Mouse (Mus musculus) ES-Bruce4 (cell line): ENCODE data around the gene Cdh13. TPM values are rescaled to one million over a fixed set of nuclear protein-coding genes. Genes with fewer than 3 reads are reported as not detected.
"Not testable (repeated sequence)": the region's sequence is repeated elsewhere in the genome, so short reads cannot be mapped to it uniquely, and the experiment has no call there.

Experiments
- H3K27ac ChIP-seq: 2 replicates; pipeline ENCODE4 v1.5.1; 2012; ENCODE audit warnings: low read length, inconsistent platforms; ENCODE audit not compliant: insufficient read depth
- H3K27me3 ChIP-seq: 2 replicates; pipeline ENCODE4 v1.6.1; 2012; ENCODE audit warnings: mild to moderate bottlenecking, low read length, inconsistent platforms; ENCODE audit not compliant: control insufficient read depth, poor library complexity, insufficient read depth, severe bottlenecking
- H3K36me3 ChIP-seq: 2 replicates; pipeline ENCODE4 v1.6.1; 2012; ENCODE audit warnings: inconsistent platforms, mild to moderate bottlenecking, low read length, moderate library complexity; ENCODE audit not compliant: control insufficient read depth, poor library complexity, insufficient read depth, severe bottlenecking
- H3K4me1 ChIP-seq: one replicate; pipeline ENCODE4 v1.8.1; 2011; ENCODE audit warnings: low read length; ENCODE audit not compliant: control insufficient read depth, insufficient read depth
- H3K4me3 ChIP-seq: 2 replicates; pipeline ENCODE4 v1.5.1; 2011; ENCODE audit warnings: low read depth, mild to moderate bottlenecking, low read length
- H3K9ac ChIP-seq: 2 replicates; pipeline ENCODE4 v1.6.1; 2012; ENCODE audit warnings: low read depth, mild to moderate bottlenecking, inconsistent platforms; ENCODE audit not compliant: poor library complexity, severe bottlenecking
- H3K9me3 ChIP-seq: replicated peaks from 2 replicates; pipeline ENCODE4 v1.6.1; 2012; ENCODE audit warnings: mild to moderate bottlenecking, low read length, inconsistent platforms; ENCODE audit not compliant: control insufficient read depth, poor library complexity, insufficient read depth, severe bottlenecking
- CTCF ChIP-seq: IDR thresholded peaks from one replicate; pipeline ENCODE4 v1.8.1; 2011; ENCODE audit warnings: low read depth, low read length
- EP300 ChIP-seq: IDR thresholded peaks from 2 replicates; pipeline ENCODE4 v1.6.1; 2011; ENCODE audit warnings: low read depth, low read length; ENCODE audit not compliant: insufficient read depth
- POLR2A ChIP-seq: IDR thresholded peaks from one replicate; pipeline ENCODE4 v1.8.1; 2011; ENCODE audit warnings: low read length; ENCODE audit not compliant: insufficient read depth
- polyA plus RNA-seq: library from polyadenylated mRNA; stranded (reverse); fragments of >200 nt; gene quantifications from 2 replicates; pipeline ENCODE4 v1.2.4, GENCODE M21; 2011; ENCODE audit warnings: low read depth; ENCODE audit not compliant: missing spikeins, insufficient read depth, insufficient read length

Cdh13 gene
- polyA plus RNA-seq, 1 experiment: 2.0 TPM

DNA sequence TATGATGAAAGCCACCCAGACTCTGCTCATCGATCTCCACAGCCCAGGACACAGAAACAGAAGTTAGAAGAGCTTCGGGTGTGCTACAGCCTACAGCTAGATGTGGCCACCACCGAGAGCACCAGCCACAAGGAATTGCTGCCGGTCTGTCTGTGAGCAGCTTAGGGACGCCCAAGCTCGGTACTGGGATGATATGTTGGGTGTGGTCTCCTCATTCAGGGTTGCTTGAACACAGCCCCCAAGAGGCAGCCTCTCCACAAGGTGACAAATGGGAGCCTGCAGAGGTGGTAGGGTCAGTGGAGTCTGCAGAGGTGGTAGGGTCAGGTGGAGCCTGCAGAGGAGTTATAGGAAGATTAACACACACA is 1070.1 kb downstream of the Cdh13 start:
- H3K4me1 ChIP-seq: no peaks in the 10 kb centered on the region
- no peak overlapping the region for H3K27ac ChIP-seq
- no peaks in the 10 kb centered on the region for H3K9me3 ChIP-seq
- H3K27me3 ChIP-seq: no peaks in the 10 kb centered on the region
- H3K4me3 ChIP-seq: no peak overlapping the region
- H3K36me3 ChIP-seq: peaks cover 8% of the 10 kb centered on the region
- TF ChIP-seq EP300 (no peak), CTCF (no peak), POLR2A (no peak)
- H3K9ac ChIP-seq: no peak overlapping the region

DNA sequence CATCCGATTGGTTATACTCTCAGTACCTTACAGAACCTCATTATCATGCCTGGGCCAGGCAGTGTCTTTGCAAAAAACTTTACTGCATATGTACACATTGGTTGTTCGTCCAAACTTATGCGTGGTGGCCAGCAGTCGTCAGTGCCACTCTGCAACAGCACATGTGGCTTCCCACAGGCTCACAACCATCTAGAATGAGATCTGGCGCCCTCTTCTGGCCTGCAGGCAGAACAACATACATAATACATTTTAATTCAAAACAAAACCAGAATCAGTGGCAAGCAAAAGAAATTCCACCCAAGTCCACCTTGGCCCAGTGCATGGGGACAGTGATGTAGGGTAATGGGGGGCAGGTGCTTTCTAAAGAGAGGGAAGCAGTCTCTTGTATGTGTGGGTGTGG is 1073.1 kb downstream of the Cdh13 start:
- not testable (repeated sequence) for H3K27ac ChIP-seq, H3K4me3 ChIP-seq, H3K4me1 ChIP-seq, H3K9me3 ChIP-seq, H3K27me3 ChIP-seq, H3K36me3 ChIP-seq, H3K9ac ChIP-seq
- peak; percentile 52 for TF ChIP-seq CTCF

DNA sequence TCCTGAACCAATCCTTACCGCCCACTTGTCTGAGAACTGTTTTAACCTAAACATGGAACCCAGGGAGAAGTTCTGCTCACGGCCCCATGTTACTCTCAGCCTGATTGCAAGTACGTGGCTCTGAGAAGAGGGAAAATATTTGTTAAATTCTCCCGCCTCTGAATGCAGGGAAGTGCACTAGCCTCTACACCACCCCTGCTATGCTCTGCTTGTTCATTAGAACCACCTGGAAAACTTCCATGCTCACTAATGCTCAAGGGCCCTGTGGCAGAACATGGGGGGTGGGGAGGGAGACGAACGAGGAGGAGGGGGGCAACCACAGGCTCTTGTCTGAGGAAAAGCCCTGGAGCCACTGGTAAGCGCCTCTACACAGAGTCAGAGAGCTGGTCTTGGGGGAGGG is 1074.6 kb downstream of the Cdh13 start:
- no peak for TF ChIP-seq POLR2A
- TF ChIP-seq EP300: no peak
- TF ChIP-seq CTCF: no peak
- no peaks in the 10 kb centered on the region for H3K9me3 ChIP-seq
- no peaks in the 10 kb centered on the region for H3K36me3 ChIP-seq
- no peaks in the 10 kb centered on the region for H3K4me1 ChIP-seq
- no peak overlapping the region for H3K27ac ChIP-seq
- H3K9ac ChIP-seq: no peak overlapping the region
- H3K27me3 ChIP-seq: no peaks in the 10 kb centered on the region
- no peak overlapping the region for H3K4me3 ChIP-seq

DNA sequence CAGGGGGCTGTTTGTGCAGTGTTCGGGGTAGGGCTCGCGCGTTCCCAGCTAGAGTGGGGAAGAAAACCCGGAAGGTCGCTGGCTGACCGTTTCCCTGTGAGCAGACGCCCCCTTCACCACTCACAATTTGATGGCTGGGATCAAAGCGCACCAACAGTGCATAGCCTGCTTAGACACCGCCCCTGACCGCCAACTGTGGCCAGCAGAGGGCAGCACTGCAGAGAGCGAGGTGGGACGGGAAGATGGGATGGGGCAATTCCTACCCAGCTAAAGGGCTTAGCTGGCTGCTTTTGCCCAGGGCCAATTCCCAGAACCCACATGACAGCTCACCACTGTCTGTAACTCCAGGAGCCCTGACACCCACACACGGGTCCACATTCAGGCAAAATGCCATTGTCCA is 1075.3 kb downstream of the Cdh13 start:
- no peak overlapping the region for H3K9ac ChIP-seq
- no peaks in the 10 kb centered on the region for H3K27me3 ChIP-seq
- no peak overlapping the region for H3K4me3 ChIP-seq
- no peaks in the 10 kb centered on the region for H3K9me3 ChIP-seq
- TF ChIP-seq CTCF (peak; percentile 99), POLR2A (no peak), EP300 (peak; percentile 64; the same call in 1 of the 2 replicates)
- H3K4me1 ChIP-seq: no peaks in the 10 kb centered on the region
- no peaks in the 10 kb centered on the region for H3K36me3 ChIP-seq
- H3K27ac ChIP-seq: no peak overlapping the region

DNA sequence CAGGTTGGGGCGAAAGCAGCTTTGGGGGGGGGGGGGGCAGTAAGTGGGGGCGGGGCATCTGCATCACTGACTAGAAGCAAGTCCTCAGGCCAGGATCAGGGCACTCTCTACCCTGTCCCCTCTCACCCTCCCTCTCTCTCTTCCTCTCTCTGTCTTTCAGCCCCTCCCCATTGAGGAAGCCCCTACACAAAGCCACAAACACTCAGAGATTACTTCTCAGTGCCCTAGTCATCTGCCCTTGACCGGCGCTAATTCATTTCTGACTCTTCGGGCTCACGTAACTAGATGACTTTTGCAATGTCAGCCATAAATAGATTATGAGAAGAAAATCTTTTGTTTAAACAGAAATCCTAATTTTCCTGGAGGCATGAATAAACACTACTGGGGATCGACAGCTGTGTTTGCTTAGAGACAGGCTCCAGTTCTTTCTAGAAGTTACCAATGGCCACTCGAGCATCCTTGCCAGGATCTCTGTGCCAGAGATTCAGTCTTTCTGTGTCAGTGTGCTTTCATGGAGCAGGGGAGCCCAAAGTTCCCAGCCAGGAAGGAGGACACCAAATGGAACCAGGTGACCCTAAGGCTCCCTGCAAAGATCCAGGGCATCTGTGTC is 1077.3 kb downstream of the Cdh13 start:
- TF ChIP-seq EP300 (no peak), CTCF (no peak), POLR2A (no peak)
- H3K4me3 ChIP-seq: no peak overlapping the region
- H3K27me3 ChIP-seq: no peaks in the 10 kb centered on the region
- H3K36me3 ChIP-seq: no peaks in the 10 kb centered on the region
- no peak overlapping the region for H3K27ac ChIP-seq
- no peak overlapping the region for H3K9ac ChIP-seq
- H3K9me3 ChIP-seq: no peaks in the 10 kb centered on the region
- no peaks in the 10 kb centered on the region for H3K4me1 ChIP-seq
